Mouse (Mus musculus): ENCODE data around the gene Ces1f. TPM values are rescaled to one million over a fixed set of nuclear protein-coding genes. Genes with fewer than 3 reads are reported as not detected.
"Not testable (repeated sequence)": the region's sequence is repeated elsewhere in the genome, so short reads cannot be mapped to it uniquely, and the experiment has no call there.

The Ces1f gene
- polyA plus RNA-seq, 1 experiment = not detected

DNA sequence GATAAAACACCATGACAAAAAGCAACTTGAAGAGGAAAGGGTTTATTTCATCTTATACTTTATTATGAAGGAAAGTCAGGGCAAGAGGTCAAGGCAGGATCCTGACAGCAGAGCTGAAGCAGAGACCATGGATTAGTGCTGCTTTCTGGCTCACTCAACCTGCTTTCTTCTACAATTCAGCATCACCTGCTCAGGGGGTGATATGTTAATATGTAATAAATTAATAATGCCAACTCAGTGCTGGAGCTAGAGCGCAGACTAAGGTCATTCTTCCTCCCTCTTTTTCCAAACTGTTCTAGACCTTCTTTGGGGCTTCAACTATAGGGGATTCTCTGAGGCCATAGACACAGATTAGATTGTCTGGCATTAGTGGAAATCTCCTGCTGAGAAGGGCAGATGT lies 43.9 kb downstream of the Ces1f start:
- TF ChIP-seq TCF3 (IDR thresholded peaks at IDR 0.05; ENCODE audit: insufficient read length, low read depth) = no peak
- Histone ChIP-seq H3K4me3 (no peak overlapping the region), H3K36me3 (ENCODE audit: control insufficient read depth, insufficient read depth) (no peaks in the 10 kb centered on the region), H3K4me2 (ENCODE audit: low read depth) (no peak overlapping the region), H3K27me3 (ENCODE audit: control insufficient read depth, insufficient read depth, insufficient read length) (no peaks in the 10 kb centered on the region), H3K79me2 (ENCODE audit: control insufficient read depth, insufficient read depth) (no peaks in the 10 kb centered on the region), H3ac (ENCODE audit: control insufficient read depth, insufficient read length) (no peak overlapping the region)

DNA sequence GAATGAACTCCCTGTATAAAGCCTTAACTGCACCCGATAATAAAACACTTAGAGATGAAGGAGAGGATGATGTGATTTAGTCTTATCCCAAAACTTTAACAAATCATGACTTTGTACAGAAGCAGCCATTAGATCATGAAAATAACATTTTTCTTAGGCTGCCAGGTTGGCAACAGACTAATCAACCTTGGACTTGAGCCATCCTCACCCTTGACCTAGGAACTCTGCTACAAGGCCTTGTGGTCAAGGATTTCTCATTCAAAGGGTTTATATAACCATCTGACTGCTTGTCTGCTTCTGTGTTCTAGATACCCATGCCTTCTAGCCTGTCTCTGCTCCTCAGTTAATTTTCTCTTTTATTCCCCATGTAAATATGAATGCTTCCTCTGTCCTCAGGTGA lies 44.8 kb downstream of the Ces1f start:
- TF ChIP-seq MYOG (IDR thresholded peaks at IDR 0.05; ENCODE audit: control insufficient read depth in 1 of 3, insufficient read depth in 1 of 3, insufficient read length in 2 of 3, low read depth in 2 of 3) (no peak), TCF12 (IDR thresholded peaks at IDR 0.05; ENCODE audit: insufficient read depth, poor library complexity, severe bottlenecking) (no peak), USF1 (IDR thresholded peaks at IDR 0.05; ENCODE audit: low read depth) (no peak), TCF3 (IDR thresholded peaks at IDR 0.05; ENCODE audit: insufficient read length, low read depth) (no peak), SRF (IDR thresholded peaks at IDR 0.05; ENCODE audit: control insufficient read depth, insufficient read length, low read depth) (no peak), REST (IDR thresholded peaks at IDR 0.05; ENCODE audit: insufficient read depth, insufficient read length) (no peak), POLR2AphosphoS2 (IDR thresholded peaks at IDR 0.05; ENCODE audit: insufficient read length, low read depth) (no peak), POLR2A (IDR thresholded peaks at IDR 0.05; ENCODE audit: insufficient read length, low read depth) (no peak), E2F4 (IDR thresholded peaks at IDR 0.05; ENCODE audit: insufficient read depth) (no peak), CEBPB (IDR thresholded peaks at IDR 0.05; ENCODE audit: insufficient read depth, poor library complexity, severe bottlenecking) (no peak), MYOD1 (IDR thresholded peaks at IDR 0.05; ENCODE audit: control insufficient read depth in 1 of 3, insufficient read length in 2 of 3, low read depth in 2 of 3) (no peak), MAX (IDR thresholded peaks at IDR 0.05; ENCODE audit: low read depth) (no peak)
- Histone ChIP-seq H3K27me3 (ENCODE audit: control insufficient read depth, insufficient read depth, insufficient read length) (no peaks in the 10 kb centered on the region), H3K79me2 (ENCODE audit: control insufficient read depth, insufficient read depth) (no peaks in the 10 kb centered on the region), H3K4me2 (ENCODE audit: low read depth) (no peak overlapping the region), H3K36me3 (ENCODE audit: control insufficient read depth, insufficient read depth) (no peaks in the 10 kb centered on the region), H3K4me3 (no peak overlapping the region), H3ac (ENCODE audit: control insufficient read depth, insufficient read length) (no peak overlapping the region)

DNA sequence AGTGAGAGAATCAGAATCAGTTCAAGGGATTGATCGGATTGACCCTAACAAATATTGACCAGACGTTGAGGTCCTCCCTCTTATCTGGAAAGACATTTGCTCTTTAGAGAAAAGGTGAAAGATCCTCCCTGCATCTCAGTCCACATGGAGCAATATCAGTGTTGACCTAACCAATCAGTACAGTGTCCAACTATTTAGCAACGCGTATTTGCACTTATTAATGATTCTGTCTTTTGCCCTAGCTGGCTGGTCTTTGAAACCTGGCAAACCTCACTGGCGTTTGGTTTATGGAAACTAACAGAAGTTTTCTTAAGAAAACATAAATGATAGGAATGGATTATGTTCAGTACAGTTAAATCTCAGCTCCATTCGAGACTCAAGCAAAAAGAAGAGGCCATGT lies 45.5 kb downstream of the Ces1f start:
- Histone ChIP-seq H3K4me3 (no peak overlapping the region), H3K27me3 (ENCODE audit: control insufficient read depth, insufficient read depth, insufficient read length) (no peaks in the 10 kb centered on the region), H3ac (ENCODE audit: control insufficient read depth, insufficient read length) (no peak overlapping the region), H3K36me3 (ENCODE audit: control insufficient read depth, insufficient read depth) (no peaks in the 10 kb centered on the region), H3K4me2 (ENCODE audit: low read depth) (no peak overlapping the region), H3K79me2 (ENCODE audit: control insufficient read depth, insufficient read depth) (no peaks in the 10 kb centered on the region)
- no peak for TF ChIP-seq CEBPB (IDR thresholded peaks at IDR 0.05; ENCODE audit: insufficient read depth, poor library complexity, severe bottlenecking)
- TF ChIP-seq MAX (IDR thresholded peaks at IDR 0.05; ENCODE audit: low read depth) = no peak
- no peak for TF ChIP-seq SRF (IDR thresholded peaks at IDR 0.05; ENCODE audit: control insufficient read depth, insufficient read length, low read depth)
- TF ChIP-seq MYOD1 (IDR thresholded peaks at IDR 0.05; ENCODE audit: control insufficient read depth in 1 of 3, insufficient read length in 2 of 3, low read depth in 2 of 3) = no peak
- no peak for TF ChIP-seq POLR2AphosphoS2 (IDR thresholded peaks at IDR 0.05; ENCODE audit: insufficient read length, low read depth)
- no peak for TF ChIP-seq TCF3 (IDR thresholded peaks at IDR 0.05; ENCODE audit: insufficient read length, low read depth)
- TF ChIP-seq MYOG (IDR thresholded peaks at IDR 0.05; ENCODE audit: control insufficient read depth in 1 of 3, insufficient read depth in 1 of 3, insufficient read length in 2 of 3, low read depth in 2 of 3) = no peak
- TF ChIP-seq USF1 (IDR thresholded peaks at IDR 0.05; ENCODE audit: low read depth) = no peak
- no peak for TF ChIP-seq POLR2A (IDR thresholded peaks at IDR 0.05; ENCODE audit: insufficient read length, low read depth)

DNA sequence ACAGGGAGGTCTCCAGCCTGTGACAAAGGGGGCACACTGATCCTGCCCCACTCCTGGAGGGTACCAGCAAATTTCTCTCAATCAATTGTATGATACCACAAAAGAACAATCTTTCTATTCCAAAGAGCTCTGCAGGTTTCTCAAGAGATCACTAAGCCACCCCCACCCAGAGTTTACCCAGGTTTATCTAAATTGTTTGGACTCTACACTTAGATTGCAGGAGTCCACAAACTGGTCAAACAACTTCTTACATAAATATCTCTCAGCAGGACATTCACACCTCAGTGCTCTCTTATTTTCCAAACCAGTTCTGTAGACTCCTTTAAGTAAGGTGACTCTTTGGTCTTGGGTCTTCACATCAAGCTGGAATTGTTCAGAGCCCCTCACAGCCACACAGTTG lies 50.1 kb downstream of the Ces1f start, which contains the start of gene Ces1e:
Gene Ces1e, minus strand, starts transcription at position 174 of the 400 bp plus-strand sequence.
- no peaks in the 10 kb centered on the region for H3K36me3 ChIP-seq (ENCODE audit: control insufficient read depth, insufficient read depth)
- H3K79me2 ChIP-seq (ENCODE audit: control insufficient read depth, insufficient read depth) = no peaks in the 10 kb centered on the region
- no peaks in the 10 kb centered on the region for H3K27me3 ChIP-seq (ENCODE audit: control insufficient read depth, insufficient read depth, insufficient read length)
- H3K4me3 ChIP-seq = no peak within 1 kb of the TSS
- H3ac ChIP-seq (ENCODE audit: control insufficient read depth, insufficient read length) = no peak within 1 kb of the TSS
- TF ChIP-seq USF1 (IDR thresholded peaks at IDR 0.05; ENCODE audit: low read depth) (no peak), E2F4 (IDR thresholded peaks at IDR 0.05; ENCODE audit: insufficient read depth) (no peak), CEBPB (IDR thresholded peaks at IDR 0.05; ENCODE audit: insufficient read depth, poor library complexity, severe bottlenecking) (no peak)
- no peak within 1 kb of the TSS for H3K4me2 ChIP-seq (ENCODE audit: low read depth)

DNA sequence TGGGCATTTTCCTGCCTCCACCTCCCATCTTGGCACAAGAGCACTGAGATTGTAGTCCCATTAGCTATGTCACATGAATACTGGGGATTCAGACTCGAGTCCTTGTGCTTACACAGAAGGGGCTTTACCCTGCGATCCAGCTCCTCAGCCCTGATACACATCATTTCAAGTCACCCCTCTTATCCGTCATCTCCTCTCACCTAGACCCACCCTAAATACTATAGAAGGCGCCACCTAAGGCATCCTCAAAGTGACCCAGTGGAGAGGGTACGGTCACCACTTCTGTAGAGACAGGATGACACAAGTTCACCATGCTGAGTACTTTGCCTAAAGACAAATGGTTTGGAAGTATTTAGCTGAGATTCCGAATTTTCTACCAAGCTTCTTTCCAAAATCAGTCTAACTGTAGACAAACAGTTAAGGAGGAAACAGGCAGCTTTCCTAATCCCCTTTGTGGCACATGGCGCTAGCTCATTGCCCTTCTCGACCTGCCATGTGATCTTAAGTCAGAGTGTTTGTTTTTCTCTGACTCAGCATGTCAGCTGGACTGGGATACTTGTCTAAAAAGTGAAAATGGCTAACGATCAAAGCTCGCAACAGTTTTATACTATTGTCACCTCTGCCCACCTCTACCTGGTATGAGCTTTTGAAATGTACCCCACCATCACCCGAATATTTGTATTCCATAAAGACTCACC lies 50.7 kb downstream of the Ces1f start:
- H3K4me3 ChIP-seq = no peak overlapping the region
- H3K36me3 ChIP-seq (ENCODE audit: control insufficient read depth, insufficient read depth) = no peaks in the 10 kb centered on the region
- TF ChIP-seq POLR2A (IDR thresholded peaks at IDR 0.05; ENCODE audit: insufficient read length, low read depth) (no peak), MAX (IDR thresholded peaks at IDR 0.05; ENCODE audit: low read depth) (no peak), POLR2AphosphoS2 (IDR thresholded peaks at IDR 0.05; ENCODE audit: insufficient read length, low read depth) (no peak), MYOG (IDR thresholded peaks at IDR 0.05; ENCODE audit: control insufficient read depth in 1 of 3, insufficient read depth in 1 of 3, insufficient read length in 2 of 3, low read depth in 2 of 3) (no peak), USF1 (IDR thresholded peaks at IDR 0.05; ENCODE audit: low read depth) (no peak), REST (IDR thresholded peaks at IDR 0.05; ENCODE audit: insufficient read depth, insufficient read length) (no peak), TCF12 (IDR thresholded peaks at IDR 0.05; ENCODE audit: insufficient read depth, poor library complexity, severe bottlenecking) (no peak), E2F4 (IDR thresholded peaks at IDR 0.05; ENCODE audit: insufficient read depth) (no peak), MYOD1 (IDR thresholded peaks at IDR 0.05; ENCODE audit: control insufficient read depth in 1 of 3, insufficient read length in 2 of 3, low read depth in 2 of 3) (no peak), SRF (IDR thresholded peaks at IDR 0.05; ENCODE audit: control insufficient read depth, insufficient read length, low read depth) (no peak), TCF3 (IDR thresholded peaks at IDR 0.05; ENCODE audit: insufficient read length, low read depth) (no peak), CEBPB (IDR thresholded peaks at IDR 0.05; ENCODE audit: insufficient read depth, poor library complexity, severe bottlenecking) (no peak)
- no peak overlapping the region for H3ac ChIP-seq (ENCODE audit: control insufficient read depth, insufficient read length)
- H3K27me3 ChIP-seq (ENCODE audit: control insufficient read depth, insufficient read depth, insufficient read length) = no peaks in the 10 kb centered on the region
- no peak overlapping the region for H3K4me2 ChIP-seq (ENCODE audit: low read depth)
- H3K79me2 ChIP-seq (ENCODE audit: control insufficient read depth, insufficient read depth) = no peaks in the 10 kb centered on the region

DNA sequence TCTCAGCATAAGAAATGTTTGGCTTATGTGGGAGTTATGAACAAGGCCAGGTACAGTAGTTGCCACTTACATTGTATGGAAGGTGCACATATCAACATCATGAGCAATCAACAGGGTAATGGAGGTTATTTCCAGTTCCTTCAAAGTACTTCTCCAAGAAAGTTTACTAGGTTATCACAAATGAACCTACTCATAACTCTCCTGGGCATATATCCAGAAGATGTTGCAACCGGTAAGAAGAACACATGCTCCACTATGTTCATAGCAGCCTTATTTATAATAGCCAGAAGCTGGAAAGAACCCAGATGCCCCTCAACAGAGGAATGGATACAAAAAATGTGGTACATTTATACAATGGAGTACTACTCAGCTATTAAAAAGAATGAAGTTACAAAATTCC lies 53.1 kb downstream of the Ces1f start:
- not testable (repeated sequence) for H3K36me3 ChIP-seq (ENCODE audit: control insufficient read depth, insufficient read depth); H3K27me3 ChIP-seq (ENCODE audit: control insufficient read depth, insufficient read depth, insufficient read length); H3K79me2 ChIP-seq (ENCODE audit: control insufficient read depth, insufficient read depth); H3K4me2 ChIP-seq (ENCODE audit: low read depth); H3ac ChIP-seq (ENCODE audit: control insufficient read depth, insufficient read length); H3K4me3 ChIP-seq
